Mouse (Mus musculus) neural tube, embryonic 13.5 days (tissue): ENCODE measurements around the gene Nosip. TPM values are rescaled to one million over a fixed set of nuclear protein-coding genes. Genes with fewer than 3 reads are reported as not detected.

ENCODE experiments used
- ATAC-seq: fragments of 200-750 bp; cut with Nextera tagmentation; 2 replicates; pipeline ENCODE4 v1.8.0; 2017; ENCODE audit warnings: low read depth, mild to moderate bottlenecking, moderate TSS enrichment, moderate library complexity
- H3K27ac ChIP-seq: fragments of 300-500 bp; sonication (generic); replicated peaks from 2 replicates; pipeline ENCODE4 v1.5.1; 2015; ENCODE audit warnings: moderate library complexity, mild to moderate bottlenecking, inconsistent platforms
- H3K27me3 ChIP-seq: fragments of 300-500 bp; sonication (generic); 2 replicates; pipeline ENCODE4 v1.6.1; 2015; ENCODE audit warnings: mild to moderate bottlenecking, inconsistent platforms
- H3K36me3 ChIP-seq: fragments of 300-500 bp; sonication (generic); 2 replicates; pipeline ENCODE4 v1.6.1; 2015; ENCODE audit warnings: mild to moderate bottlenecking, inconsistent platforms
- H3K4me1 ChIP-seq: fragments of 300-500 bp; sonication (generic); replicated peaks from 2 replicates; pipeline ENCODE4 v1.6.1; 2015; ENCODE audit warnings: inconsistent platforms
- H3K4me2 ChIP-seq: fragments of 300-500 bp; sonication (generic); 2 replicates; pipeline ENCODE4 v1.6.1; 2015; ENCODE audit warnings: inconsistent platforms, mild to moderate bottlenecking, moderate library complexity
- H3K4me3 ChIP-seq: fragments of 300-500 bp; sonication (generic); 2 replicates; pipeline ENCODE4 v1.5.1; 2015; ENCODE audit warnings: mild to moderate bottlenecking, inconsistent platforms
- H3K9ac ChIP-seq: fragments of 300-500 bp; sonication (generic); 2 replicates; pipeline ENCODE4 v1.6.1; 2015; ENCODE audit warnings: moderate library complexity, mild to moderate bottlenecking, inconsistent platforms
- H3K9me3 ChIP-seq: fragments of 300-500 bp; sonication (generic); 2 replicates; pipeline ENCODE4 v1.6.1; 2016; ENCODE audit warnings: inconsistent platforms
- WGBS: fragments of 180-500 bp; shearing (Covaris S2); methylation state at CpG from one replicate; pipeline ENCODE4 v1.1.7; 2015; 5-methylcytosine and 5-hydroxymethylcytosine counted together
- polyA plus RNA-seq: library from polyadenylated mRNA; unstranded; fragments of >200 nt; fragmentation: Nextera tagmentation; extraction: Ambion mirVana; gene quantifications from 2 replicates; pipeline ENCODE4 v1.2.1, GENCODE M21; 2015

Nosip gene
- polyA plus RNA-seq, 1 experiment from 2014 or later = 65.6 TPM

- no peak overlapping the region for H3K9ac ChIP-seq
- H3K27me3 ChIP-seq = no peaks in the 10 kb centered on the region
- H3K27ac ChIP-seq = no peak overlapping the region
- no peaks in the 10 kb centered on the region for H3K9me3 ChIP-seq
- WGBS = 97% methylated on average over 9 of the region's 9 CpGs
- peaks cover 100% of the 10 kb centered on the region for H3K36me3 ChIP-seq
- H3K4me2 ChIP-seq = no peak overlapping the region
- ATAC-seq = no peak
- H3K4me3 ChIP-seq = no peak overlapping the region
- no peaks in the 10 kb centered on the region for H3K4me1 ChIP-seq
These were observed 23.8 kb upstream of the Nosip start for GRCm38 (mm10) chr7:45038411-45038810.

- Histone ChIP-seq H3K4me1 (no peaks in the 10 kb centered on the region), H3K9me3 (no peaks in the 10 kb centered on the region), H3K4me3 (no peak overlapping the region), H3K27me3 (no peaks in the 10 kb centered on the region), H3K9ac (no peak overlapping the region), H3K36me3 (peaks cover 100% of the 10 kb centered on the region), H3K27ac (no peak overlapping the region), H3K4me2 (no peak overlapping the region)
- ATAC-seq = no peak
- 94% methylated on average over 9 of the region's 9 CpGs for WGBS
These were observed 21.4 kb upstream of the Nosip start for GRCm38 (mm10) chr7:45040851-45041250.

- no peak overlapping the region for H3K27ac ChIP-seq
- H3K36me3 ChIP-seq = peaks cover 100% of the 10 kb centered on the region
- no peak overlapping the region for H3K4me2 ChIP-seq
- no peaks in the 10 kb centered on the region for H3K4me1 ChIP-seq
- no peak overlapping the region for H3K4me3 ChIP-seq
- 94% methylated on average over 14 of the region's 14 CpGs for WGBS
- no peak for ATAC-seq
- H3K9ac ChIP-seq = no peak overlapping the region
- H3K27me3 ChIP-seq = no peaks in the 10 kb centered on the region
- no peaks in the 10 kb centered on the region for H3K9me3 ChIP-seq
These were observed 18.9 kb upstream of the Nosip start for GRCm38 (mm10) chr7:45043307-45043706.

- Histone ChIP-seq H3K4me2 (no peak overlapping the region), H3K4me3 (no peak overlapping the region), H3K36me3 (peaks cover 100% of the 10 kb centered on the region), H3K9ac (no peak overlapping the region), H3K9me3 (no peaks in the 10 kb centered on the region), H3K27me3 (no peaks in the 10 kb centered on the region), H3K27ac (no peak overlapping the region), H3K4me1 (peaks cover 14% of the 10 kb centered on the region)
- WGBS = 95% methylated on average over 22 of the region's 22 CpGs
- no peak for ATAC-seq
These were observed 16.5 kb upstream of the Nosip start for GRCm38 (mm10) chr7:45045741-45046140.

GRCm38 (mm10) chr7:45046853-45047350 lies 15.3 kb upstream of the Nosip start:
- no peak for ATAC-seq

GRCm38 (mm10) chr7:45047491-45047890 lies 14.7 kb upstream of the Nosip start:
- 95% methylated on average over 14 of the region's 14 CpGs for WGBS
- no peak overlapping the region for H3K27ac ChIP-seq
- H3K4me1 ChIP-seq = peaks cover 27% of the 10 kb centered on the region
- H3K9ac ChIP-seq = no peak overlapping the region
- ATAC-seq = no peak
- H3K4me3 ChIP-seq = no peak overlapping the region
- H3K27me3 ChIP-seq = no peaks in the 10 kb centered on the region
- no peaks in the 10 kb centered on the region for H3K9me3 ChIP-seq
- H3K4me2 ChIP-seq = no peak overlapping the region
- H3K36me3 ChIP-seq = peaks cover 84% of the 10 kb centered on the region

More at GRCm38 (mm10) chr7:45046853-45047350, 15.3 kb upstream of the Nosip start:
- Histone ChIP-seq H3K4me3 (no peak overlapping the region), H3K4me1 (peaks cover 25% of the 10 kb centered on the region), H3K36me3 (peaks cover 90% of the 10 kb centered on the region), H3K27me3 (no peaks in the 10 kb centered on the region), H3K9ac (no peak overlapping the region), H3K4me2 (no peak overlapping the region), H3K27ac (no peak overlapping the region), H3K9me3 (no peaks in the 10 kb centered on the region)
- WGBS = 97% methylated on average over 26 of the region's 26 CpGs

GRCm38 (mm10) chr7:45048001-45048890 lies 14.0 kb upstream of the Nosip start:
- Histone ChIP-seq H3K4me2 (no peak overlapping the region), H3K9ac (no peak overlapping the region), H3K4me1 (peaks cover 27% of the 10 kb centered on the region), H3K27ac (no peak overlapping the region), H3K36me3 (peaks cover 76% of the 10 kb centered on the region), H3K27me3 (no peaks in the 10 kb centered on the region), H3K9me3 (no peaks in the 10 kb centered on the region), H3K4me3 (no peak overlapping the region)
- no peak for ATAC-seq
- WGBS = 94% methylated on average over 38 of the region's 38 CpGs

- H3K4me3 ChIP-seq = no peak overlapping the region
- WGBS = 93% methylated on average over 23 of the region's 23 CpGs
- H3K9me3 ChIP-seq = no peaks in the 10 kb centered on the region
- ATAC-seq = no peak
- H3K4me2 ChIP-seq = no peak overlapping the region
- no peak overlapping the region for H3K27ac ChIP-seq
- H3K27me3 ChIP-seq = no peaks in the 10 kb centered on the region
- peaks cover 32% of the 10 kb centered on the region for H3K4me1 ChIP-seq
- peaks cover 68% of the 10 kb centered on the region for H3K36me3 ChIP-seq
- no peak overlapping the region for H3K9ac ChIP-seq
These were observed 13.1 kb upstream of the Nosip start for GRCm38 (mm10) chr7:45048923-45049657.

- peak; percentile 41 for ATAC-seq
- H3K4me1 ChIP-seq = peaks cover 32% of the 10 kb centered on the region
- no peaks in the 10 kb centered on the region for H3K27me3 ChIP-seq
- peaks cover 48% of the 10 kb centered on the region for H3K36me3 ChIP-seq
- peak overlapping the region; percentile 99 for H3K4me2 ChIP-seq
- H3K9ac ChIP-seq = peak overlapping the region; percentile 94
- peak overlapping the region; percentile 100 for H3K27ac ChIP-seq
- H3K4me3 ChIP-seq = peak overlapping the region; percentile 89
- no peaks in the 10 kb centered on the region for H3K9me3 ChIP-seq
- 4% methylated on average over 15 of the region's 16 CpGs for WGBS
These were observed 11.2 kb upstream of the Nosip start for GRCm38 (mm10) chr7:45050945-45051600.

- Histone ChIP-seq H3K4me2 (peak overlapping the region; percentile 99), H3K4me1 (peaks cover 32% of the 10 kb centered on the region), H3K4me3 (peak overlapping the region; percentile 89), H3K27me3 (no peaks in the 10 kb centered on the region), H3K36me3 (peaks cover 43% of the 10 kb centered on the region), H3K9me3 (no peaks in the 10 kb centered on the region), H3K9ac (peak overlapping the region; percentile 94), H3K27ac (peak overlapping the region; percentile 100)
- WGBS = 4% methylated on average over 13 of the region's 13 CpGs
- ATAC-seq = no peak
These were observed 10.6 kb upstream of the Nosip start for GRCm38 (mm10) chr7:45051601-45051974.

GRCm38 (mm10) chr7:45052181-45052861 lies 9.9 kb upstream of the Nosip start:
- Histone ChIP-seq H3K27me3 (no peaks in the 10 kb centered on the region), H3K9me3 (no peaks in the 10 kb centered on the region), H3K4me3 (peak overlapping the region; percentile 89), H3K9ac (peak overlapping the region; percentile 94), H3K36me3 (peaks cover 35% of the 10 kb centered on the region), H3K4me1 (peaks cover 32% of the 10 kb centered on the region), H3K27ac (peak overlapping the region; percentile 100), H3K4me2 (peak overlapping the region; percentile 99)
- under 1% methylated on average over 38 of the region's 38 CpGs for WGBS
- ATAC-seq = no peak
